Mouse (Mus musculus) CH12.LX (cell line): ENCODE measurements around the gene Gatad2a.
A peak's percentile ranks its signal among the peaks of the same experiment; 100 is the strongest.

Source experiments
- CHD1 ChIP-seq: IDR thresholded peaks from 2 replicates; pipeline ENCODE4 v1.6.1; 2012; ENCODE audit warnings: low read depth, low read length, improper control_type of control experiment, inconsistent platforms
- CTCF ChIP-seq, 2 experiments: IDR thresholded peaks in 1 of 2; conservative IDR thresholded peaks in 1 of 2; 2 replicates each; pipeline ENCODE4 v1.5.1; 2011 to 2012; ENCODE audit warnings: low read depth in 2 of 2, low read length in 2 of 2, improper control_type of control experiment in 1 of 2, inconsistent platforms in 1 of 2, mild to moderate bottlenecking in 1 of 2, moderate library complexity in 1 of 2
- ELF1 ChIP-seq: IDR thresholded peaks from 2 replicates; pipeline ENCODE4 v1.6.1; 2014; ENCODE audit warnings: low read depth, mild to moderate bottlenecking, inconsistent platforms, low read length, improper control_type of control experiment
- EP300 ChIP-seq: IDR thresholded peaks from 2 replicates; pipeline ENCODE4 v1.6.1; 2011; ENCODE audit warnings: low read length, improper control_type of control experiment
- ETS1 ChIP-seq: conservative IDR thresholded peaks from 2 replicates; pipeline ENCODE4 v1.6.1; 2012; ENCODE audit warnings: low read depth, mild to moderate bottlenecking, inconsistent platforms, low read length, improper control_type of control experiment, moderate library complexity
- MAX ChIP-seq: IDR thresholded peaks from 2 replicates; pipeline ENCODE4 v1.6.1; 2011; ENCODE audit warnings: low read length, improper control_type of control experiment
- POLR2A ChIP-seq: IDR thresholded peaks from 2 replicates; pipeline ENCODE4 v1.6.1; 2011; ENCODE audit warnings: low read depth, mild to moderate bottlenecking, improper control_type of control experiment, low read length
- POLR2AphosphoS2 ChIP-seq: IDR thresholded peaks from 2 replicates; pipeline ENCODE4 v1.6.1; 2011; ENCODE audit warnings: low read depth, low read length, improper control_type of control experiment
- RAD21 ChIP-seq: IDR thresholded peaks from 2 replicates; pipeline ENCODE4 v1.6.1; 2011; ENCODE audit warnings: low read depth, mild to moderate bottlenecking, low read length, improper control_type of control experiment, moderate library complexity
- SIN3A ChIP-seq: IDR thresholded peaks from 2 replicates; pipeline ENCODE4 v1.6.1; 2012; ENCODE audit warnings: low read length, improper control_type of control experiment, inconsistent platforms

GRCm38 (mm10) chr8:69973442-69974161 is 22.6 kb downstream of the Gatad2a start:
- no peak for TF ChIP-seq ETS1
- 0 out of 2 replicates have a peak, but pooled peaks have one; percentile 12 for TF ChIP-seq ELF1
- TF ChIP-seq POLR2A: no peak
- TF ChIP-seq CTCF (conservative IDR thresholded peaks at IDR 0.05 in 1 of 2, IDR thresholded peaks at IDR 0.05 in 1 of 2; ENCODE audit: low read depth in 2 of 2, low read length in 2 of 2): no peak
- TF ChIP-seq EP300: no peak
- 0 out of 2 replicates have a peak, but pooled peaks have one; percentile 43 for TF ChIP-seq CHD1
- peak; percentile 56; the same call in 1 of the 2 replicates for TF ChIP-seq SIN3A
- TF ChIP-seq POLR2AphosphoS2: no peak
- no peak; the same call in 1 of the 2 replicates for TF ChIP-seq MAX
- no peak for TF ChIP-seq RAD21
